Mouse (Mus musculus) embryonic fibroblast, embryonic 13.5 days (primary cell): ENCODE data around the gene Mea1. TPM values are rescaled to one million over a fixed set of nuclear protein-coding genes. Genes with fewer than 3 reads are reported as not detected.
A peak's percentile ranks its signal among the peaks of the same experiment; 100 is the strongest.

ENCODE experiments used
- H3K27ac ChIP-seq: 2 replicates; pipeline ENCODE4 v1.5.1; 2012; ENCODE audit warnings: low read length, control low read depth, inconsistent platforms; ENCODE audit not compliant: insufficient read depth
- H3K4me1 ChIP-seq: 2 replicates; pipeline ENCODE4 v1.6.1; 2011; ENCODE audit warnings: low read length; ENCODE audit not compliant: control insufficient read depth, insufficient read depth
- H3K4me3 ChIP-seq: 2 replicates; pipeline ENCODE4 v1.5.1; 2011; ENCODE audit warnings: mild to moderate bottlenecking, control low read depth, low read length; ENCODE audit not compliant: insufficient read depth
- CTCF ChIP-seq: IDR thresholded peaks from 2 replicates; pipeline ENCODE4 v1.5.1; 2011; ENCODE audit warnings: mild to moderate bottlenecking, control low read depth, low read length, moderate library complexity, borderline replicate concordance; ENCODE audit not compliant: insufficient read depth
- POLR2A ChIP-seq: IDR thresholded peaks from 2 replicates; pipeline ENCODE4 v1.6.1; 2011; ENCODE audit warnings: low read depth, mild to moderate bottlenecking, control low read depth, low read length, moderate library complexity
- polyA plus RNA-seq: library from polyadenylated mRNA; stranded (reverse); fragments of >200 nt; gene quantifications from 2 replicates; pipeline ENCODE4 v1.2.4, GENCODE M21; 2011; ENCODE audit warnings: low read depth; ENCODE audit not compliant: missing spikeins, insufficient read length

The Mea1 gene
- polyA plus RNA-seq, 1 experiment: 111 TPM

DNA sequence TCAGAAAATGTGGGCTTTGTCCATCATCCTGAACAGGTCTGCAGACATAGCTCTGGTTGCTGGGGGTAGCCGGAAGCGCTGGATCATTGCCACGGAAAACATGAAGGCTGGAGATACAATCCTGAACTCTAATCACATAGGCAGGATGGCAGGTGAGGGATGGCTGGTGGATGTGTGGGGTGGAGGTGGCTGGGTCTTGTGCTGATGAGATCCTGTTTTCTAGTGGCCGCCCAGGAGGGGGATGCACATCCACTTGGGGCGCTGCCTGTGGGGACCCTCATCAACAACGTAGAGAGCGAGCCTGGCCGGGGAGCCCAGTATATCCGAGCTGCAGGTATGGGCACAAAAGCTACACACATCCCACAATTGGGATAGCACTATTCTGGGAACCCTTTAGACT lies 30.2 kb upstream of the Mea1 start:
- no peak overlapping the region for H3K27ac ChIP-seq
- H3K4me3 ChIP-seq: no peak overlapping the region
- peaks cover 8% of the 10 kb centered on the region for H3K4me1 ChIP-seq
- TF ChIP-seq CTCF: no peak
- TF ChIP-seq POLR2A: no peak

DNA sequence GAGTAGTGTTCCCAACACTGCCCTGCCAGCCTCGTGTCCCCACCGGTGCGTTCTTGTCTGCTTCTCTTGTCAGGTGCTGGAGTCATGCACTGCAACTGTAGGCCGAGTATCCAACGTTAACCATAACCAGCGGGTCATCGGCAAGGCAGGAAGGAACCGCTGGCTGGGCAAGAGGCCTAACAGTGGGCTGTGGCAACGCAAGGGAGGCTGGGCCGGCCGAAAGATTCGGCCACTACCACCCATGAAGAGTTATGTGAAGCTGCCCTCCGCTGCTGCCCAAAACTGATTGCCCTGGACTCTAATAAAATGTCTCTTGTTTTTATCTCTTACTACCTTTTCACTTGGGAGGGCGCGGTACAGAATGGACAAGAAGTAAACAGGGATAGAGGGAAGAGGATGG lies 28.8 kb upstream of the Mea1 start:
- peak overlapping the region; percentile 90 for H3K27ac ChIP-seq
- peaks cover 4% of the 10 kb centered on the region for H3K4me1 ChIP-seq
- TF ChIP-seq CTCF (no peak), POLR2A (no peak; the same call in 1 of the 2 replicates)
- peak overlapping the region; percentile 19 for H3K4me3 ChIP-seq

DNA sequence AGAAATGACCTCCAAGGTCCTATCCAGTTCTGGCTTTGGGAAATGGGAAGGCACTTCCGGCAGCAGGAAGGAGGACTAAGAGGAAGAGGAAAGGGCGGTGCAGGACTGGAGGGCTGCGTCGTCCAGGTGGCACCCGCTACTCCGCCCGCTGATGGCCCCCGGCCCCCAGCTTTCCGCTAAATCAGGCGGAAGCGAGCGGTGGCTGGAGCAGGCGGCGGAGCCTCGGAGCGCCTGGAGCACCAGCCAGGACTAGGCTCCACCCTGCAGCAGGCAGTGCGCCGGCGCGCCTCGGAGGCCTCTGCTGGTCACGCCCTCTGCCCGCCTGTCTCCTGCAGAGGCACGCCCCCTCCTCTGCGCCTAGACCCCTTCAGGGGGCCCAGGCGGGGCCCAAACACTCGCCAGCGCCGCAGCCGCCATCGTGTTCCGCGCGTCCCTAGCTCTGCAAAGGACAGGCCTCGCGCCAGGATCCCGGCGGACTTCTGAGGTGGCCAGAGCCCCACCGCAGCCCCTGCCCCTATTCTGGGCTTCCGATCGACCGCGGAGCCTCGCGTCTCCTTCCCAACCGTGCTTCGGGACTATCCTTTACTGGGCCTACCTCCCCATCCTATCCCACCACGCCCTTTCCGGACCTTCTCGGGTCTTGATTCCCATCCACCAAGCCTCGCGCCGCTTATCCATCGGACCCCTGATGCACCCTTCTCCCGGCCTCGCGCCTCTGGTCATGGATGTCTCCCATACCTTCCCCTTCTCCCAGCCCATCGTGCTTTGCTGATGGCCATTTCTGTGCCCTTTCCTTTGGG lies 28.2 kb upstream of the Mea1 start, which contains the start of gene Cul7:
Cul7 (plus strand) TSS at position 106 of the 800 bp plus-strand sequence.
- no peak for TF ChIP-seq CTCF
- TF ChIP-seq POLR2A: peak; percentile 89
- Histone ChIP-seq H3K4me3 (peak within 1 kb of the TSS; percentile 44), H3K27ac (peak within 1 kb of the TSS; percentile 90), H3K4me1 (peaks cover 4% of the 10 kb centered on the region)

DNA sequence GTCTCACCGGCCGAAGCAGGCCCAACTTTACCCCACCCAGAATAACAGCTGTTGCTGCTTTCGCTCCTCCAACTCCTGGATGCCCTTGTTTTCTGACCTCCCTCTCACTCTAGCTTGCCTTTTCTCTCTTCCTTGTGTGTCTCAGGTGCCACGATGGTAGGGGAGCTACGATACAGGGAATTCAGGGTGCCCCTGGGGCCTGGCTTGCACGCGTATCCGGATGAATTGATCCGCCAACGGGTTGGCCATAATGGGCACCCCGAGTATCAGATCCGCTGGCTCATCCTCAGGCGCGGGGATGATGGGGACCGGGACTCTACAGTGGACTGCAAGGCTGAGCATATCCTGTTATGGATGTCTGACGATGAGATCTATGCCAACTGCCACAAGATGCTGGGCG lies 27.3 kb upstream of the Mea1 start:
- TF ChIP-seq CTCF (no peak), POLR2A (peak; percentile 41)
- peak overlapping the region; percentile 44 for H3K4me3 ChIP-seq
- H3K27ac ChIP-seq: peak overlapping the region; percentile 90; the same call in 1 of the 2 replicates
- H3K4me1 ChIP-seq: peaks cover 4% of the 10 kb centered on the region

DNA sequence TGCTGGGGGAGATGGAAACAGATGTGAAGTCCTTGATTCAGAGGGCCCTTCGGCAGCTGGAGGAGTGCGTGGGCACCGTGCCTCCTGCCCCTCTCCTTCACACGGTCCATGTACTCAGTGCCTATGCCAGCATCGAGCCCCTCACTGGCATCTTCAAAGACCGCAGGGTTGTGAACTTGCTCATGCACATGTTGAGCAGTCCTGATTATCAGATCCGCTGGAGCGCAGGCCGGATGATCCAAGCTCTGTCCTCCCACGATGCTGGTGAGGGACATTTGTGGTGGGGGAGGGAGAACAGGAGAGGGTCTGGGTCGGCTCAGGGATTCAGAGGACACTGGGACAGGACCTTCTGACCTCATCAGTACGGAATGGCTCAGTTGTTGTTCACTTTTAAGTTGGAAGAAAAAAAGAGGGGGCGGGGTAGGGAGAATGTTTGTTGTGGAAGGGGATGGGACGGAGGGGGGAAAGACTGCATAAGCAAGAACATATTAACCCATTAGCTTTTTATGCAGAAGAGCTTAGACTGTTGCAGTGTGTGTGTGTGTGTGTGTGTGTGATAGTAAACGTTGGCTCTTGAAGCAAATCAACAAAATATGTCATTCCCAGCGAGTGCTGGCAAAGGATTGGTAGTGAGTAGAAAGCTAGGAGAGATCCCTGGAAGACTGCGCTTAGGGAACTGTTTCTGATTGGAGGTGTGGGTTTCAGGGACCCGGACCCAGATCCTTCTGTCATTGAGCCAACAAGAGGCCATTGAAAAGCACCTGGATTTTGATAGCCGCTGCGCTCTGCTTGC lies 26.6 kb upstream of the Mea1 start:
- TF ChIP-seq POLR2A: no peak
- Histone ChIP-seq H3K4me1 (peaks cover 2% of the 10 kb centered on the region), H3K27ac (no peak overlapping the region), H3K4me3 (peak overlapping the region; percentile 44)

DNA sequence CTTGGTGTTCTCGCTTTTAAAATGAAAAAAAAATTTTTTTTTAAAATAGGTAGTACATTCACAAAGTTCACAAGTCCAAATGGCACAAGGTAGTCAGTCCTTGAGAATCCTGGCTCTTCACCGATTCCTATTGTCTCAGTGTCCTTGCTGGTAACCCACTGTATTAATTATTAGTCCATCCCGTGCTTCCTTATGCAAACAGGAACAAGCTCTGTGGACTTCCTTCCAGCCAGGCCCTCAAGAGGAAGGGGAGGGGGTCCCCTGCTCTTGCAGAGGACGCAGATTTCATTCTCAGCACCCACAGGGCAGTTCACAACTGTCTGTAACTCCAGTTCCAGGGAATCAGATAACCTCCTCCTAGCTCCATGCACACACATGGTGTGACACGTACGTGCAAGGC lies 22.5 kb upstream of the Mea1 start:
- H3K27ac ChIP-seq: no peak overlapping the region
- TF ChIP-seq CTCF (no peak), POLR2A (no peak)
- no peaks in the 10 kb centered on the region; the same call in 1 of the 2 replicates for H3K4me1 ChIP-seq
- H3K4me3 ChIP-seq: no peak overlapping the region

DNA sequence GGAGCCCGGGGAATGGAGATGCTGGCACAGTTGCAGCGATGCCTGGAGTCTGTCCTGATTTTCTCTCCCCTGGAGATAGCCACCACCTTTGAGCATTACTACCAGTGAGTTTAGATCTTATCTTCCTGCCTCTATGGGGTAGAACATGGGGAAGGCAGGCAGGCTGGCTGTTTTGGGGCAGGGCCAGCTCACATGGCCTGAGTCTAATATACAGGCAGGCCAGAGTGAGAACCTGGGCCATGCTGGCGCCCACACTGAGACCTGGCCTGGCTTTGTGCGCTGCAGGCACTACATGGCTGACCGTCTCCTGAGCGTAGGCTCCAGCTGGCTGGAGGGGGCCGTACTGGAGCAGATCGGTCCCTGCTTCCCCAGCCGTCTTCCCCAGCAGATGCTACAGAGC lies 17.2 kb upstream of the Mea1 start:
- no peak overlapping the region for H3K27ac ChIP-seq
- no peak overlapping the region for H3K4me3 ChIP-seq
- H3K4me1 ChIP-seq: no peaks in the 10 kb centered on the region
- TF ChIP-seq CTCF: no peak
- no peak for TF ChIP-seq POLR2A

DNA sequence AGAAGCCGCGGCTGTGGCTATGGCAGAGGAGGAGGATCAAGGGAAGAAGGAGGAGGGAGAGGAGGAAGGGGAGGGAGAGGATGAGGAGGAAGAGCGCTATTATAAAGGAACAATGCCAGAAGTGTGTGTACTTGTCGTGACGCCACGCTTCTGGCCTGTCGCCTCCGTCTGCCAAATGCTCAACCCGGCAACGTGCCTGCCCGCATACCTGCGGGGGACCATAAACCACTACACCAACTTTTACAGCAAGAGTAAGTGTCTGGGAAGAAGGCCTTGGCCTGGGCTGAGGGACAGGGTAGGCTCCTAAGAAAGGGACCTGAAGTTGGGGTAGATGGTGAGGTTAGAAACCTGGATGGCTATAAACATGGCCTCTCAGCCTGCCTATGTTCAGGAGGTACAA lies 16.6 kb upstream of the Mea1 start:
- Histone ChIP-seq H3K4me1 (no peaks in the 10 kb centered on the region), H3K27ac (no peak overlapping the region), H3K4me3 (no peak overlapping the region)
- no peak for TF ChIP-seq CTCF
- no peak for TF ChIP-seq POLR2A

DNA sequence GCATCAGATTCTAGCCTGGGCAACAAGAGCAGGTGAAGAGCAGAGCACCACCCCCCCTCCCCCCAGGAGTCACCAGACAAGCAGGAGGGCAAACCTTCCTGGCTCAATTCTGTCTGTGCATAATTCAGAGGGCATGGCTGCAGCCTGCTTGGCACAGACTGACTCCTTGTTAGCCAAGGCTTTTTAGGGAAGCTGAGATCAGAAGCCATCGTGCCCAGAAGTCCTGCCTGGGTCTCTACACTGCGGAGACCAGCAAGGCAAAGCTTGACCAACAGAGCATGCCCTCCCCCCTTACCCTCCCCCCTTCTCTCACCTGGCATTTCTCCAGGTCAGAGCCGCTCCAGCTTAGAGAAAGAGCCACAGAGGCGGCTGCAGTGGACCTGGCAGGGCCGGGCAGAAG lies 15.9 kb upstream of the Mea1 start:
- Histone ChIP-seq H3K4me3 (no peak overlapping the region), H3K4me1 (no peaks in the 10 kb centered on the region), H3K27ac (no peak overlapping the region)
- TF ChIP-seq CTCF (no peak), POLR2A (no peak)

DNA sequence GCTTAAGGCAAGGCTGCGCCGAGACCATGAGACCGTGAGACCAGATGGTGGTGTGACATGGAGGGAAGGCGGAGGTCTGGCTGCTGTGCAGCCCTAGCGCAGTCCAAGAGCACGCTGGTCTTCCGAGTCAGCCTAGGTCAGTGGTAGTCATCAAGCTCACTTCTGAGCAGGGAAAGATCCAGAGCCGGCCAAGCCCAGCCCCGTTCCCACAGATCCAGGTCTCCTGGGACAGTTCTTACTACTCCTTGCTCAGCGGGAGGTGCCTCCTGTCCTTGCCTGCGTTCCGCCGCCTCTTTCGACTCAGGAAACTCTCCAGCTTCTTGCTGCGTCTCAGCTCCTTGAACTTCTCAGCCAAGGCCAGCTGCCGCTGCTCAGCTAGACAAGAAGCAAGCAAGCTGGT lies 10.9 kb upstream of the Mea1 start:
- TF ChIP-seq CTCF: no peak
- no peak for TF ChIP-seq POLR2A
- Histone ChIP-seq H3K4me3 (no peak overlapping the region), H3K27ac (no peak overlapping the region), H3K4me1 (no peaks in the 10 kb centered on the region)
